Mouse (Mus musculus) midbrain, embryonic 10.5 days (tissue): ENCODE measurements at regions not wholly inside any gene's neighbourhood (a gene's known extent, or its start where the extent isn't known, plus 50 kb on each side); places are given as distances from the start of the nearest gene placed in this dataset.

Source experiments
- DNase-seq: peaks from one replicate; pipeline ENCODE4 v3.0.0-alpha.2; 2017; ENCODE audit warnings: low spot score
- H3K27ac ChIP-seq: fragments of 300-500 bp; sonication (generic); replicated peaks from 2 replicates; pipeline ENCODE4 v1.5.1; 2016; ENCODE audit warnings: mild to moderate bottlenecking
- H3K27me3 ChIP-seq: fragments of 300-500 bp; sonication (generic); 2 replicates; pipeline ENCODE4 v1.6.1; 2016; ENCODE audit warnings: low read depth, mild to moderate bottlenecking; ENCODE audit not compliant: poor library complexity, severe bottlenecking
- H3K36me3 ChIP-seq: fragments of 300-500 bp; sonication (generic); 2 replicates; pipeline ENCODE4 v1.6.1; 2016; ENCODE audit warnings: mild to moderate bottlenecking, moderate library complexity
- H3K4me1 ChIP-seq: fragments of 300-500 bp; sonication (generic); 2 replicates; pipeline ENCODE4 v1.6.1; 2016
- H3K4me3 ChIP-seq: fragments of 300-500 bp; sonication (generic); 2 replicates; pipeline ENCODE4 v1.5.1; 2016; ENCODE audit warnings: mild to moderate bottlenecking, moderate library complexity
- H3K9me3 ChIP-seq: fragments of 300-500 bp; sonication (generic); replicated peaks from 2 replicates; pipeline ENCODE4 v1.6.1; 2016; ENCODE audit warnings: mild to moderate bottlenecking
- whole genome bisulfite sequencing: fragments of 180-500 bp; shearing (Covaris S2); methylation state at CpG from one replicate; pipeline ENCODE4 v1.1.7; 2016; 5-methylcytosine and 5-hydroxymethylcytosine counted together

DNA sequence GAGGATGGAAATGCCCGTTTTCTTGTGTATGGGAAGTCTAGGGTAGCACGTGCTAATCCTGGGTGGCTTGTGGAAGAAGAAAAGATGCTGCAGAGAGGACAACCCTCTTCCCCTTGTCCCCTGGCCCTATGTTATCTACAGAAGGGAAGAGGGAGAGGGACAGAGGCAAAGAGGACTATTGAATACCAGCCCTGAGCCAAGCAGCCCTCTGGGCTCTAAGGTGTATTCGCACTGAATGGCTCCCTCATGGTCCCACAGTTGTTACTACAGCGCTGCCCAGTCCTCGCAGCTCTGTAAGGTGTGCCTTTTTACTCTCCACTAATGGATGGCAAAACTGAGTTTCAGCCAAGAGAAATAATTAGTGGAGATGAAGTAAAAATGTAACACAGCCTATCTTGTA lies 128.9 kb downstream of the Cd24a start:
- WGBS: 80% methylated on average over 5 of the region's 5 CpGs
- Histone ChIP-seq H3K27me3 (no peaks in the 10 kb centered on the region; the same call in 1 of the 2 replicates), H3K27ac (no peak overlapping the region), H3K4me1 (no peaks in the 10 kb centered on the region), H3K4me3 (no peak overlapping the region), H3K36me3 (no peaks in the 10 kb centered on the region), H3K9me3 (no peaks in the 10 kb centered on the region)
- no peak for DNase-seq

DNA sequence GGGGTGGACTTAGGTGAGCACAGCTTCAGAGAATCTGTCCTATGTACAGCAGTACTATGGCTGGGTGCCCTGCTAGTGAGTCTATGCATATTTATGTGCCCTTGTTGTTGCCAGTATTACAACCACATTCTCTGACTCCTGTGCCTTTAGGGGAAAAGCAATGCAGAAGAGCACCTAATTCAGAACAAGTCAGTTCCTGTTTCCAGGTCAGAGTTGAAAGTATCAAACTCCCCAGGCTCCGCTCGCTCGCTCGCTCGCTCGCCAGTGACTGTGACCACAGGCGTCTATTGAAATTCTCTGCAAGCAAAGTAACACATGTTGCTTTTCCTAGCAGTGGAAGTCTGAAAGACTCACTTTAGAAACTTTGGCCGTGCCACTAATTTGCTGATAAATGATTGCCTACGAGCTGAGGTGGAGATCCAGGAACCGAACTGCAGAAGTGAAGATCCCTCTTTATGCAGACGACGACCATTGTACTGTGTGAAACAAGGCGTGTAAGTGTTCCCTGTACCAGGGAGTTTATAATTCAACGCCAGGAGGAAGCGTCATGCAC lies 129.8 kb downstream of the Cd24a start:
- DNase-seq: no peak
- 74% methylated on average over 15 of the region's 15 CpGs for whole genome bisulfite sequencing
- H3K36me3 ChIP-seq: no peaks in the 10 kb centered on the region

DNA sequence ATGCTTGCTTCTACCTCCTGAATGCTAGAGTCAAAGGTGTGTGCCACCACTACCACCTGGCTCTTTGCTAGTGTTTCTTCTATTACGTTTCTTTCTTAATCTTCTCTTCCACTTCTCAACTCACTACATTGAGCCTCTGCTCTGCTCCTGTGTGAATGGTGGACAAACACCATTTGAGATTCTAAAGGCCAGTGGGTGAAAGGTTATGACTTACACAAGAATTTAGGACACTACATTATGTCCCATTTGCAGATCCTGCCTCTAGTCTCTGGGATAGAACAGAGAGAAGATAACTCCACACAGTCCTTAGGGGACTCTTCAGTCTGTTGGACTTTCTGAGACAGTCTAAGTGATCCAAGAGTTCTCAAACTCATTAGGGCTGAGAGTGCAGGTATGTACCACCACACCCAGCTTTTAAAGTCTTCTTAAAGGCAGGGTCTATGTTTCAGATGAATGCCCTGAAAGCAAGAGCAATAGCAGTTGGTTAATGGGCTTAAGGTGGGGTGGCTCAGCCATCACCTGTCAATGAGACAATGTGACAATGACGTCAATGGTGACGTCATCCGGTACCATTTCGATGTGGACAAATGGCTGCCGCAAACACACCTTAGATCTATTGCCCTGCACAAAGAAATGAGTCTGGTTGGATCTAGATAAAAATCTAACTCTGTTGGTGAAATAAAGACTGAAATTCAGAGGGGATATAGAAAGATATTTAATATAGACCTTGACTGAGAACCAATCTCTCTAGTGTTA lies 131.4 kb downstream of the Cd24a start:
- Histone ChIP-seq H3K36me3 (no peaks in the 10 kb centered on the region), H3K4me3 (no peak overlapping the region), H3K9me3 (no peaks in the 10 kb centered on the region), H3K27me3 (no peaks in the 10 kb centered on the region; the same call in 1 of the 2 replicates), H3K27ac (no peak overlapping the region), H3K4me1 (no peaks in the 10 kb centered on the region)
- no peak for DNase-seq
- WGBS: 93% methylated on average over 6 of the region's 6 CpGs

More for the DNA sequence above, 129.8 kb downstream of the Cd24a start:
- Histone ChIP-seq H3K27ac (no peak overlapping the region), H3K9me3 (no peaks in the 10 kb centered on the region), H3K4me1 (no peaks in the 10 kb centered on the region), H3K27me3 (no peaks in the 10 kb centered on the region; the same call in 1 of the 2 replicates), H3K4me3 (no peak overlapping the region)

DNA sequence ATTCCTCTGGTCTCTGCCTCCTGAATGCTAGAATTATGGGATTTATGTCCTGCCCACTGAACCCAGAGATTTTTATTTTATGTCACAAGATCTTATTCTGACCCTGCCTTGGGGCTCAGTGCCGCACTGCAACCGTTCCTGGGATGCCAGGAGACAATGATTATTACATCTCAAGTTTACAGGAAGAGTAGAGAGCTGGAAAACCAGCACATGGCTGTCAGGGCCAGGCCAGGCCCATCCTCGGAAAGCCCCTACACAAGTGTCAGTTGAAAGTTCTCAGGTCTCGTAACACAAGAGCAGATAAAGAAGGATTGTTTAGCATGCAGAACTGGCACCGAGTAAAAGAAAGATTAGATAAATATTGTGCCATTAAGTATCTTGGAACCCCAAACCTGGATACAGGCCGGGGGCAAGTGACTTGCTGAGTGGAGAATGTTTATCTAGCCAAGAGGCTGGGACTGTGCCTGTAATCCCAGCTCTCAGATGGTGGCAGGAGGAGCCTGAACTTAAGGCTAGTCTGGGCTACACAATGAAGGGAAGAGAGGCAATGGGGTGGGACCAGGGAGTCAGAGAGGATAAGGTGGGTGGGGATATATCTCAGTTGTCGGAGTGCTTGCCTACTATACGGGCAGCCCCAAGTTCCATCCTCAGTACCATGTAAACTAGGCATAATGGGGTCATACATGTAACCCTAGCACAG lies 132.3 kb downstream of the Cd24a start:
- no peak for DNase-seq
- Histone ChIP-seq H3K36me3 (no peaks in the 10 kb centered on the region), H3K27me3 (no peaks in the 10 kb centered on the region; the same call in 1 of the 2 replicates), H3K4me3 (no peak overlapping the region), H3K9me3 (no peaks in the 10 kb centered on the region), H3K4me1 (no peaks in the 10 kb centered on the region), H3K27ac (no peak overlapping the region)
- WGBS: 87% methylated on average over 8 of the region's 8 CpGs

DNA sequence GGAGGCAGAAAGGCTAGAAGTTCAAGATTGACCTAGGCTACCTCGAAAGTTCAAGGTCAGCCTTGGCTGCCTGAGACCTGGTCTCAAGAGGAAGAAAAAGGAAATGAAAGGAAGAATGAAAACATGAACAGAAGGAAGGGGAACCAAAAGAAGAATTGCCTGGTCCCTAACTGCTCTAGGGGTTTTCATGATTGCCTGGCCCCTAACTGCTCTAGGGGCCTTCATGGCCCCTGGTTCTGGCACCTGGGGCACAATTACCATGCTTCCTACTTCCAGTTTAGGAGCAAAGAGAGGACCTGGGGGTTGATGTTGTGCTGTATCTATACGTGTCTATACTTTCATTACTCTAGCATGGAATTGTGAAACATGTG lies 132.8 kb downstream of the Cd24a start:
- H3K4me1 ChIP-seq: no peaks in the 10 kb centered on the region
- H3K27ac ChIP-seq: no peak overlapping the region
- no peak for DNase-seq
- H3K27me3 ChIP-seq: no peaks in the 10 kb centered on the region; the same call in 1 of the 2 replicates
- no peaks in the 10 kb centered on the region for H3K9me3 ChIP-seq
- H3K36me3 ChIP-seq: no peaks in the 10 kb centered on the region
- WGBS: 84% methylated on average over 2 of the region's 2 CpGs
- H3K4me3 ChIP-seq: no peak overlapping the region

DNA sequence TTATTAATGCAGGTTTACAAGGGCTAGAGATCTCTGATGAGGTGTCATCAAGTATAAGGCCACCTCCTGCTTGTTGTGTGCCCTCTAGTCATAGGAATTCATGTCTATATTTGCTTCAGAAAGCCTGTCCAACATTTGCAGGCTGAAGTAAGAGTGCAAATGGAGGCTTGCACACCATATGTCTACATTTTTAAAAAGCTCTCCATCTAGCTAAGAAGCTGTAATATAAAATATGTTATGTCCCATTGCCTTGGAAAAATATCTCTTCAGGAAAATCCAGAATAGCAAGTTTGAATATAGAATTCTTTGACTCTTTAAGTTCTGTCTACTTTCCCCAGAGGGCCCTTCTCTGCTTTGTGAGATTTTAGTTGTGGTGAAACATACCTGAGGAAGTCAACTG lies 134.6 kb downstream of the Cd24a start:
- Histone ChIP-seq H3K27ac (no peak overlapping the region), H3K9me3 (no peaks in the 10 kb centered on the region), H3K4me3 (no peak overlapping the region), H3K4me1 (no peaks in the 10 kb centered on the region), H3K36me3 (no peaks in the 10 kb centered on the region), H3K27me3 (no peaks in the 10 kb centered on the region)
- no peak for DNase-seq

DNA sequence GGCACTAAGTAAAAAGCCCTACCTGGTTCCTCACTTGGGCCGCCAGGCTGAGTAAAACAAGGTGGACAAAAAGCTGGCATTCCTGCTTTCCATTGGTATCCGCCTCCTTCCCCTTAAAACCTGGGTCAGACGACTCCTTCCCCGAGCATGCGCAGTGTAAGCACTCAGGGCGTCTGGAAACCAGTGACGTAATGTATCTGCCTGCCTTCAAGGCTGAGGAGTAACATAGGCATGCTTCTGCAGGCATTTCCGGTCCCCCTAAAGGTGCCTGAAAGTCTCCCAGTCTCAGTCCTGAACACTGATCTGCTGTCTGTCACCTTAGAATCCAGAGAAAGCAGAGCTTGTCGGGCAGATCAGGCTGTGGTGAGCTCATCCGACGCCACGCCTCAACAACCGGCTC lies 140.7 kb downstream of the Cd24a start:
- H3K9me3 ChIP-seq: no peaks in the 10 kb centered on the region
- peaks cover 24% of the 10 kb centered on the region for H3K4me1 ChIP-seq
- no peak overlapping the region for H3K27ac ChIP-seq
- no peak overlapping the region for H3K4me3 ChIP-seq
- H3K36me3 ChIP-seq: no peaks in the 10 kb centered on the region
- no peak for DNase-seq
- WGBS: 61% methylated on average over 13 of the region's 13 CpGs
- H3K27me3 ChIP-seq: no peaks in the 10 kb centered on the region; the same call in 1 of the 2 replicates

DNA sequence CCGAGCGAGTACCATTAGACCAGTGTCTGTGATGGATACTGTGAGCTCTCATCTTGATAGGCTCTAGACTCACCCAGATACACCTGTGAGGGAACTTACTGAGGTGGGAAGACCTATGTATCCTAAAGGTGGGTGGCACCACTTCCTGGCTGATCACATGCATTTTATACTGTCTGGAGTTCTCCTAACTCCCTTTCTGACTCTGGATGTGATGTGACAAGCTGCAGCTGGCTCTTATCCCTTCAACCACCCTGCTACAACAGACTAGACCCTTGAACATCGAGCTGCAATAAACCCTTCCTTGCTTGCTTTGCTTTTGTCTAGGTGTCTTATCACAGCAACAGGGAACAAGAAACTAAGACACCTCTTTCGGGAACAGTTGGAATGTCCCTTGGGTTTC lies 143.3 kb downstream of the Cd24a start:
- no peaks in the 10 kb centered on the region for H3K9me3 ChIP-seq
- WGBS: 85% methylated on average over 4 of the region's 4 CpGs
- no peak overlapping the region for H3K4me3 ChIP-seq
- H3K27ac ChIP-seq: no peak overlapping the region
- H3K27me3 ChIP-seq: peaks cover 15% of the 10 kb centered on the region
- DNase-seq: no peak
- H3K4me1 ChIP-seq: peaks cover 26% of the 10 kb centered on the region
- no peaks in the 10 kb centered on the region for H3K36me3 ChIP-seq

DNA sequence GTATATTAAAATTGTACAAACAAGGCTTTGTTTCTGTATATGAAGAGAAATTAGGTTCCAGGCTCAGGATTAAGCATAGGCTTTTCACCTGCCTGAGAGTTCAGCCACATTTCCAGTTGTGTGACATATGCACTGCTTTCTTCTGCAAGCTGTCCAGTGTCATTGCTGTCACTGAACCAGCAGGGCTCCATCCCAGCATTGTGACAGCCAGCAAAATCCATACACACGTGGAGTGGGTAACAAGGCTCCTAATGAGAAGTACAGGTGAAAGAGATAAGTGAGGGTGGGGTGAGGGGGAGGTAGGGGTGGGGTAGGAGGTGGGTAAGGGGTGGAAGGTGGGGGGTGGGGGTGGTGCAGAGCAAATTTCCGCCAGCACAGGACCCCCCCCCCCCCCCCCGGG lies 144.1 kb downstream of the Cd24a start:
- WGBS: 3% methylated on average over 3 of the region's 3 CpGs
- no peak for DNase-seq
- Histone ChIP-seq H3K9me3 (no peaks in the 10 kb centered on the region), H3K4me1 (peaks cover 26% of the 10 kb centered on the region), H3K36me3 (no peaks in the 10 kb centered on the region), H3K27ac (peak overlapping the region; percentile 82), H3K4me3 (peak overlapping the region; percentile 52), H3K27me3 (peaks cover 15% of the 10 kb centered on the region)

DNA sequence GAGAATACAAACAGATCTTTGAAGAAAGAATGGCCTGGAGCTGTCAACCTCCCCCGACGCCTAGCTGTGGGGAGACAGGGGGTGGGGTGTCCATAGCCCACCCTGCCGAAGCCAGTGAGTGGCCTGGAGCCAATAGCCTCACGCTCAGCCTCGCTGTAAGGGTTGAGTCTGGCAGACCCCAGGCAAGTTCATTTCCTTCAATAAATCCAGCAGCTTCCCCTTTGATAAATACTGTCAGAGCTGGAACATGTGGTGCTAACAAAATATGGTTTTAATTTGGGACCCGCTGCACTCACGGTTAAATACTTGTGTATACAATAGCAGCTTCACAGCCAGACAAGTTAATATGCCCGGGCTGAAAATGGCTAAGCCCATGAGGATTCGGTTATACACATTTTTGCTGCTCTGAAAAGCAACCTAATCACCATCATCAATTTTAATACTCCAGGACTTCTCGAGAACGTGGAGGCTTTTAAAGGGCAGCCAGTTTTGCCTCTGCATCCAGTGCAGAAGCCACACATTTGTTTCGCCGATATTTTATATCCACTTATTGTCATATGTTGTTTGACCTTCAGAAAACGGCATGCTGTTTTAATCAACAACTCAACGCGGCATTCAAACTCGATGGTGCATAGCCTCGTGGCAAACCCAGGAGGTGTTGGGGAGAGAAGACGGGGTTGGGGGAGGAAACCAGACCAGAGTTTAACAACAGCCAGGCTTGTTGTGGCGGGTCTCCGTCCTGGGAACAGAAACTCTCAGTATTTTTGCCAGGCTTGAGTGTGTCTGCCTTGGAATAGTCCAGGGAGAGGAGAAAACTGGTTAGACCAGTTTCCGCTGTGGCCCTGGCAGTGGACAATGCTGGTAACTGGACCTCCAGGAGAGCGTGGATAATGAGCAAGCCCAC lies 144.9 kb downstream of the Cd24a start:
- Histone ChIP-seq H3K36me3 (no peaks in the 10 kb centered on the region), H3K4me3 (peak overlapping the region; percentile 52), H3K4me1 (peaks cover 26% of the 10 kb centered on the region), H3K27ac (peak overlapping the region; percentile 82), H3K27me3 (peaks cover 15% of the 10 kb centered on the region), H3K9me3 (no peaks in the 10 kb centered on the region)
- peak; percentile 51 for DNase-seq
- 9% methylated on average over 23 of the region's 23 CpGs for WGBS

DNA sequence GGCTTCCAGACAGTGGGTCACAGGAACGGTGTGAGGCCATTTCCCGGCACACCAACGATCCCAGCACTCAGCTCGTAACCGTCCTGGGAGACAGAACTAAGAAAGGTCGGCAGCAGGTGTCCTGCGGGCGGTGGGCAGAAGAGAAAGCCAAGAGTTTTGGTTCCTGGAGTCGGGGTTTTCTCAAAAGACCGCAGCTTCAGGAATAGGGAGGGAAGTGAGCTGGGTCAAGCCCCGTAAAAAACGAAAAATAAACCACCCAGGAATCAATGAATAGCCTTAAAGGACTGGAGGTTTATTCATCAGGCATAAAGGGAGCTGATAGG lies 145.5 kb downstream of the Cd24a start:
- H3K36me3 ChIP-seq: no peaks in the 10 kb centered on the region
- under 1% methylated on average over 12 of the region's 12 CpGs for WGBS
- DNase-seq: no peak
- H3K9me3 ChIP-seq: no peaks in the 10 kb centered on the region
- H3K27ac ChIP-seq: peak overlapping the region; percentile 82
- peaks cover 15% of the 10 kb centered on the region for H3K27me3 ChIP-seq
- peak overlapping the region; percentile 52 for H3K4me3 ChIP-seq
- peaks cover 26% of the 10 kb centered on the region for H3K4me1 ChIP-seq

DNA sequence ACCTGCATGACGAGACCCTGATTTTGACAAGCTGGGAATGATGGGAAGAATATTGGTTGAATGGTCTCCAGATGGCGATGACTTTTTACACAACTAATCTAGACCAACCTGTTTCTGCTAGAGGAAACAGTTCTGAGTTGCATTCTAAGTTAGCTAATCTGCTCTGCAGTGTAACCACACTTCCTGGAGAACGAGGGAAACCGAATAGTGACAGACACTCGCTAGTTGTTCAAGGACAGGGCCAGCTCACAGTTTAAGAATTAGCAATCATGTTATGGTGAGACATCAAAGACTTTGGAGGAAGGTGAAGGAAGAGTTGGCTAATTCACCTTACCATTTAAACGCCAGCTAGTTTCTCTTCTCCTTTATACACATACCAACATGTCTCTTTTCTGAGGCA lies 149.7 kb downstream of the Cd24a start:
- no peak for DNase-seq
- 92% methylated on average over 6 of the region's 6 CpGs for WGBS

More for the DNA sequence above, 149.7 kb downstream of the Cd24a start:
- no peaks in the 10 kb centered on the region for H3K36me3 ChIP-seq
- H3K4me3 ChIP-seq: no peak overlapping the region
- no peaks in the 10 kb centered on the region for H3K9me3 ChIP-seq
- no peak overlapping the region for H3K27ac ChIP-seq
- peaks cover 15% of the 10 kb centered on the region for H3K27me3 ChIP-seq
- peaks cover 19% of the 10 kb centered on the region for H3K4me1 ChIP-seq
